Mouse (Mus musculus): Measurements from ENCODE around the gene Utf1.

DNA sequence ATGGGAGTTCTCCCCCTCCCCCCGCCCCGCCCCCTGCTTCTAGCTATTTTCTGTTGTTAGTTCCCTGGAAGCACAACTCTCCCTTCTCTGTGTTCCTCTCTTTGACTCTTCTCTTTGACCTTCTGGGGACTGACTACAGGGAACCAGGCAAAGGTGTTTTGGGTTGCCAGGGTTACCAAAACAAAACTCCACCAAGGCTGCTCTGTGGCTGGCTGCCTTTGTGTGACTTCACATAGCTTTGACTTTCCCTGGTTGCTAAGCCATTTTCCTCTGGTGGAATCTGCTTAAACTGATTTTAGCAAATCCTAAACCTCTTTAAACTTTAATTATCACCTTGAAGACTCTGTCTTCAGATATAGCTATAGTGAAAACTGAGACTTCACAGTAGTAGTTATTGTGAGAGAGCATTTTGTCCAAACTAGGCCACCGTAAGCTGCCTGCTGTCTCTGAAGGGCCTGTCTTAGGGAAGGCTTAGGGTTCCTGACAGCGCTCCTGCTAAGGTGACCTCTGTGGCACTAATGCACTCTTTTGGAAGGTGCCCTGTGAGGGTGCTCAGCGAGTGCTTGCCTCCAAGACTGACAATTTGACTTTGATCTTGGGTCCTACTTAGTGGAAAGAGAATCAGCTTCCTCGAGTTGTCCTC lies 8.5 kb downstream of the Utf1 start:
- no peak for TF ChIP-seq EP300 (IDR thresholded peaks at IDR 0.05; ENCODE audit: low read length)
- TF ChIP-seq MEF2A (IDR thresholded peaks at IDR 0.05; ENCODE audit: borderline replicate concordance, low read depth, low read length) = no peak
- TF ChIP-seq GABPA (IDR thresholded peaks at IDR 0.05; ENCODE audit: insufficient replicate concordance, low read depth, low read length) = no peak
- TF ChIP-seq POLR2A (IDR thresholded peaks at IDR 0.05; ENCODE audit: low read depth, low read length) = no peak
- no peak for TF ChIP-seq CTCF (conservative IDR thresholded peaks at IDR 0.05 in 1 of 2, IDR thresholded peaks at IDR 0.05 in 1 of 2; ENCODE audit: low read depth in 2 of 2, low read length in 2 of 2)
- no peak for TF ChIP-seq JUN (IDR thresholded peaks at IDR 0.05; ENCODE audit: insufficient read depth, low read depth, low read length)
- no peak for TF ChIP-seq ZKSCAN1 (IDR thresholded peaks at IDR 0.05; ENCODE audit: borderline replicate concordance, low read depth, low read length)
- no peak for TF ChIP-seq RAD21 (IDR thresholded peaks at IDR 0.05; ENCODE audit: low read depth, low read length)
- no peak for TF ChIP-seq UBTF (IDR thresholded peaks at IDR 0.05; ENCODE audit: low read depth, low read length)
